Mouse (Mus musculus): ENCODE results near the gene Ctbp2. TPM values are rescaled to one million over a fixed set of nuclear protein-coding genes. Genes with fewer than 3 reads are reported as not detected.

Ctbp2 gene
- total RNA-seq, 2 experiments from 2014 or later: 23.9 to 44.7 TPM

DNA sequence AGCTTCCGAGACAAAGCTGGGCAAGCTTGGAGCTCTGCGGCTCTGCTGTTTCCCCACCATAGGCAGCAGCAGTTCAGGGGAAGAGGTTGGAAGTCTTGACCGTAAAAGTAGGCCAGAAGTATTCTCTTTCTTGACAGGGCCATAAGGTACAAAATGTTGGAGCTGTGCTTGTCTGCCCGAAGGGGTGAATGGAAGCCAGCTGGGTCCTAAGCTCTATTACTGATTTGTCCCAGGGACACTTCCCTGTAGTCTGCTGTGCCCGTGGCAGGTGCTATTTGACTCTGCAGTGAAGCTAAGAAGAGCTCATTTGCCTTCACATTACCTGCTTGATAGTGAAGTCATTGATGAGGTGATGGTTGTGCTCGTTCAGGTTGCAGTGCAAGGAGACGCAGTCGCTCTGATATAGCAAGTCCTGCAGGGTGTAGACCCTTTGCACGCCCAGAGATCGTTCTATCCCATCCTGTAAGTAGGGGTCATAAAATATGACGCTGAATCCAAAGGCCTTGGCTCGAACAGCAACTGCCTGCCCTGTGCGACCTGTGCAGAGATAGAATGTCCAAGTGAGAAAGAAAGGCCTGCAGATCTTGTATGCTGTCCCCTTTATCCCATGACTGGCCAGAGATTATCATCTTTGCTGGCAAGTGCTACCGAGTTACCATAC is 132.8 kb downstream of the Ctbp2 start:
- ATAC-seq (replicated peaks; ENCODE audit: low FRiP score, low TSS enrichment, poor library complexity, severe bottlenecking): no peak

DNA sequence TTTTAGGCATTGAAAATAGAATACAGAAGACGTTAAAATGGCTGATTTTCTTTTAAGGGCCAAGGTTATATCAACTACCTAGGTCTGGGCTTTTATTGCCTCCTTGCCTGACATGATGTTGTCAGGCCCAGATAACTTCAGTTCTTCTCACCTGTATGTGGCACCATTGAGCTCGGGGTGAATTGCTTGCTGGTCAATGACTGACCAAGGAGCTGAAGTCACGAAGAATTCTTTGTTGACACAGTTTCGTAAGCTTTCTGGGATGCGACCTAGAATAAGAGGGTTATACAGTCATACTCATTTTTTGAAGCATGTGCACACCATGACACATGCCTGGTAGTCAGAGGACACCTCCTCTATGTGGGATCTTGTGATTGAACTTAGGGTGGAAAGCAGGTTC is 134.3 kb downstream of the Ctbp2 start:
- no peak for ATAC-seq (replicated peaks; ENCODE audit: low FRiP score, low TSS enrichment, poor library complexity, severe bottlenecking)

DNA sequence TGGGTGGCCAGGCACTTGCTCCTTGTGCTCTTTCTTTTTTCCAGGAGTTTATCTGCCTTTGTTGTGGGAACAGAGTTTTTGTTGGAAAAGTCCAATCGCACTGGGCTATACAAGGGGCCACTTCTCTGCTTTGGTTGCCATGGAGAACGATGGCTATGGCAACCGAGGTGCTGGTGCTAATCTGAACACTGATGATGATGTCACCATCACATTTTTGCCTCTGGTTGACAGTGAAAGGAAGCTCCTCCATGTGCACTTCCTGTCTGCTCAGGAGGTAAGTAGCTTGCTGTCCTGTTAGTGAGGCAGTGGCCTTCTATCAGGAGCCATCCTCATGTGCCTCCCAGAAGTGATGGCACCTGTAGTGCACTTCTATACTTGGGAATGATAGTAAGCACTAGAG is 141.5 kb downstream of the Ctbp2 start:
- no peak for ATAC-seq (replicated peaks; ENCODE audit: low FRiP score, low TSS enrichment, poor library complexity, severe bottlenecking)

DNA sequence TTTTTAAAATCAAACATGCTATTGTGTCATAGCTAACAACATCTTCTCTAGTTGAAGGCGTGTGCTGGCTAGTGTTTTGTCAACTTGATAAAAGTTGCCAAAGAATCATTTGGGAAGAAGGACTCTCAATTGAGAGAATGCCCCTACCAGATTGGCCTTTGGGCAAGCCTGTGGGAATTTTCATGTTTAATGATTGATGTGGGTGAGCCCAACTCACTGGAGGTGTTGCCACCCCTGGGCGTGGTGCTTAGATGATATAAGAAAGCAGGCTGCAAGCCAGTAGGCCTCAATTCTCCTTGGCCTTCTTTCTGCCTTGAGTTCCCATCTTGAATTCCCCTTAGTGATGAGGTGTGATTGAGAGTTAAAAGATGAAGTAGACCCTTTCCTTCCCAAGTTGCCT is 146.2 kb downstream of the Ctbp2 start:
- no peak for ATAC-seq (replicated peaks; ENCODE audit: low FRiP score, low TSS enrichment, poor library complexity, severe bottlenecking)

DNA sequence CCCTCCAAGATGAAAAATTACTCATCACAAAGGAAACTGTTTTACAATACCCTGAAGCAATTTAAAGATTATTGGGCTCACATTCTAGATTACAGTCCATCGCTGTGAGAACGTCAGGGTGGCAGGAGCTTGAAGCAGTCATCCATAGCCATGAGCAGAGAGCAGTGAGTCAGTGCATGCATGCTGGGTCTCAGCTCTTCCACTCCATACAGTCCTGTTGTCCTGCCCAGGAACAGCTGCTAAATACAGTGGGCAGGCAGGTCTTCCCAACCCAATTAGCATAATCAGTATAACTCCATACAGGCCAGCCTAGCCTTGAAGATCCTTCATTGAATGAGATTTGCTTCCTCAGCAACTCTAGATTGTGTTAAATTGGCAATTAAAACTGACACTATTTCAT is 148.1 kb downstream of the Ctbp2 start:
- no peak for ATAC-seq (replicated peaks; ENCODE audit: low FRiP score, low TSS enrichment, poor library complexity, severe bottlenecking)

DNA sequence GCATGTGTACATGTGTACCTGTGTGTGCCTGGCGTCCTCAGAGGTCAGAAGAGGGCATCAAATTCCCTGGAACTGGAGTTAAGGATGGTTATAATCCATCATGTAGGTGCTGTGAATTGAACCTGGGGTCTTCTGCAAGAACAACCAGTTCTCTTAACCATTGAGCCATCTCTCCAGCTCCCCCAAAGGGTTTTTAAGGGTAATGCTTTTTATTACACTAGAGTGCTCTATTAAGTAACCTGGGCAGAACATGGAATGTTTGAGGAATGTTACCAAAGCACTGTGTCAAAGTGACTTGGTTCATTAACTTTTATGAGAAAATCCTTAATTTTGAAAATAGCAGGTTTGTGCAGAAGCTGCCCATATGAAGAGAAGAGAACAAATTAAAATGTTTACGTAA is 152.1 kb downstream of the Ctbp2 start:
- ATAC-seq (replicated peaks; ENCODE audit: low FRiP score, low TSS enrichment, poor library complexity, severe bottlenecking): no peak

DNA sequence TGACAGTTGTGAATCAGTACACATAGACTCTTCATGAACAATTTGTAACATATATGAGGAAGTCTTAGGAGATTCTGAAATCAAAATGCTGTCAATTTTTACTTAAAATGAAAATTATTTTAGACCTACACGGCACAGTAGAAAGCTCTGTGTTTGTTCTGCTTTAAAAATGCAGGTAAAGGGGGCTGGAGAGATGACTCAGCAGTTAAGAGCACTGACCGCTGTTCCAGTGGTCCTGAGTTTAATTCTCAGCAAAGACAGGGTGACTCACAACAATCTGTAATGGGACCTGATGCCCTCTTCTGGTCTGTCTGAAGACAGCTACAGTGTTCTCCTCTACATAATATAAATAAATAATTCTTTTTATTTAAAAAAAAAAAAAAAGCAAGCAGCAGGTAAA is 158.4 kb downstream of the Ctbp2 start:
- no peak for ATAC-seq (replicated peaks; ENCODE audit: low FRiP score, low TSS enrichment, poor library complexity, severe bottlenecking)

DNA sequence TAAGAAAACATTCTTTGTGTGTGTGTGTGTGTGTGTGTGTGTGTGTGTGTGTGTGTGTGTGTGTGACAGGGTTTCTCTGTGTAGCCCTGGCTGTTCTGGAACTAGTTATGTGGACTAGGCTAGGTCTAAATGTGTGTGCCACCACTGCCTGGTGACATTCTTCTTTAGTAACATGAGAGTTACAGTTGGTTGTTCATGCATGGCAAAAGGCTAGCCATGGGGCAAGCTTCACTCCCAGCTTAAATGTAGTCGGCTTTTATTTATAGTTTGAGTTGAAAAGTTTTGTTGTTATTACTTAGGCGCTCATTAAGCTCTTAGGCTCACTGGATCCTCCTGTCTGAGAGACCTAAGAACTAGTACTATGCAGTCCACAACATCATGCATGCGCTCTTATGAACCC is 159.8 kb downstream of the Ctbp2 start:
- no peak for ATAC-seq (replicated peaks; ENCODE audit: low FRiP score, low TSS enrichment, poor library complexity, severe bottlenecking)

DNA sequence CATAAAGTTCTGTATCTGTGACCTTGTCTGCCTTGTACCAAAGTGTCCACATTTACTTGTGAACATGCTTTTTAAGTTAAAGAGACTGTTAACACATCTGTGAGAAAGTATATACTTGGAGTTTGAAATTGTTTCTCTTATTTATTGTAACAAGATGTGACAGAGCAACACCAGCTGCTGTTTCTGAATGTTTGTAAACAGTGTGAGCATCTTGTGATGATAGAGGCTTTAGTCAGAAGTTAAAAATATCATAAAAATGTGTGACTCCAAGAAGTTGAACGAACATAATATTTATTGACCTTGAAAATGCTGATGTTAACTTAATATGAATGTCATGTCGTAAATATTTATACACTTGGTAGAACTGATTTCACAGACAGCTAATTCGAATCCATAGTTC is 173.5 kb downstream of the Ctbp2 start:
- no peak for ATAC-seq (replicated peaks; ENCODE audit: low FRiP score, low TSS enrichment, poor library complexity, severe bottlenecking)

DNA sequence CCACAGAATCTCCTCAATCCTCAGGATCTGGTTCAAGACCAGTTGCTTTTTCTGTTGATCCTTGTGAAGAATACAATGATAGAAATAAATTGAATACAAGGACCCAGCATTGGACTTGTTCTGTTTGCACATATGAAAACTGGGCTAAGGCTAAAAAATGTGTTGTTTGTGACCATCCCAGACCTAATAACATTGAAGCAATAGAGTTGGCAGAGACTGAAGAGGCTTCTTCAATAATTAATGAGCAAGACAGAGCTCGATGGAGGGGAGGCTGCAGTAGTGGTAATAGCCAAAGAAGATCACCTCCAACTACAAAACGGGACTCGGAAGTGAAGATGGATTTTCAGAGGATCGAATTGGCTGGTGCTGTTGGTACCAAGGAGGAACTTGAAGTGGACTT is 174.2 kb downstream of the Ctbp2 start:
- no peak for ATAC-seq (replicated peaks; ENCODE audit: low FRiP score, low TSS enrichment, poor library complexity, severe bottlenecking)

DNA sequence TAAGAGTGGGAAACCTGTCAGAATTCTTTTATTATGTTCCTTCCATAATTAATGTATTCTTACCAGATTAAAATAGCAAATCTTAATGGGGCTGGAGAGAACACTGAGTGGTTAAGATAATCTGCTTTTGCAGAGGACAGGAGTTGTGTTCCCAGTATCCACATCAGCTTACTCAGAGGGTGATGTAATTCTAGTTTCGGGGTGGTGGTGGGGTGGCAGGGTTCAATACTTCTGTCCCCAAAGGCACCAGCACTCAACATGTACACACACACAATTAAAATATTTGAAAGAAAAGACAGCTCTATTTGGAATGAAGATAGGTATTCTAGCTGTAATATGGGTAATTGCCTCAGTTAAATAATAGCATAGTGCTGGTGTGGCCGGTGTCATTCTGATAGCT is 183.6 kb downstream of the Ctbp2 start:
- ATAC-seq (replicated peaks; ENCODE audit: low FRiP score, low TSS enrichment, poor library complexity, severe bottlenecking): no peak

DNA sequence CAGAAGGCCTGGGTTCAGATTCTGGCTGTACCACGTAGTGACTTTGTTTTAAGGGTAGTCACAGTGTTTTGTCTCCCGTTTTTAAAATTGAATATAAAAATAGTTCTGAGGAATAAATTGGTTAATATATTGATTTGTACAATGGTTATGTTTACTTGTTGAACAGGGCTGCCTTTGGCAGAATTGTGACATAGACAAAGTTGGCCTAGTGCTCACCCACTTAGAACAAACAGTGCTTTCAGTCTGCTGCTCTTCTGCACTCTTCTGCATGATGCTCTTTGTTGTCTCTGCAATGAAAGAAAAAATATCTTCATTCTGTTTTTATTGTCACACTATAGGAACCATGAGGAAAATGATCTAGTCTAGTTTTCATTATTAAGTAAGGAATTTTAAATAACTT is 185.0 kb downstream of the Ctbp2 start:
- no peak for ATAC-seq (replicated peaks; ENCODE audit: low FRiP score, low TSS enrichment, poor library complexity, severe bottlenecking)

Other genes starting within 250 kb of the Ctbp2 start
- gene Zranb1, start 193.2 kb downstream of the Ctbp2 start, total RNA-seq (2014; fragmentation: Nextera tagmentation): 26.6 and 31.4 TPM in 2 replicates
- 53.5 and 54.7 TPM in 2 replicates for gene Zranb1, start 193.2 kb downstream of the Ctbp2 start, total RNA-seq (2017)
- gene Fgfr2, start 1.0 kb downstream of the Ctbp2 start, total RNA-seq (2014; fragmentation: Nextera tagmentation): not detected in 2 replicates
- not detected in 2 replicates for gene Fgfr2, start 1.0 kb downstream of the Ctbp2 start, total RNA-seq (2017)